Mouse (Mus musculus) forebrain, embryonic 13.5 days (tissue): ENCODE results near the gene Zfp566. TPM values are rescaled to one million over a fixed set of nuclear protein-coding genes. Genes with fewer than 3 reads are reported as not detected.

Experiments used
- ATAC-seq: fragments of 200-750 bp; cut with Nextera tagmentation; 2 replicates; pipeline ENCODE4 v1.8.0; 2017
- H3K27ac ChIP-seq: fragments of 300-500 bp; sonication (generic); 2 replicates; pipeline ENCODE4 v1.5.1; 2015; ENCODE audit warnings: inconsistent platforms, mild to moderate bottlenecking, moderate library complexity
- H3K27me3 ChIP-seq: fragments of 300-500 bp; sonication (generic); 2 replicates; pipeline ENCODE4 v1.6.1; 2015; ENCODE audit warnings: mild to moderate bottlenecking, inconsistent platforms
- H3K36me3 ChIP-seq: fragments of 300-500 bp; sonication (generic); 2 replicates; pipeline ENCODE4 v1.6.1; 2015; ENCODE audit warnings: mild to moderate bottlenecking, inconsistent platforms; ENCODE audit not compliant: poor library complexity, severe bottlenecking
- H3K4me1 ChIP-seq: fragments of 300-500 bp; sonication (generic); 2 replicates; pipeline ENCODE4 v1.6.1; 2015; ENCODE audit warnings: inconsistent platforms
- H3K4me2 ChIP-seq: fragments of 300-500 bp; sonication (generic); 2 replicates; pipeline ENCODE4 v1.6.1; 2015; ENCODE audit warnings: inconsistent platforms, mild to moderate bottlenecking, moderate library complexity
- H3K4me3 ChIP-seq: fragments of 300-500 bp; sonication (generic); 2 replicates; pipeline ENCODE4 v1.5.1; 2015; ENCODE audit warnings: mild to moderate bottlenecking, inconsistent platforms
- H3K9ac ChIP-seq: fragments of 300-500 bp; sonication (generic); 2 replicates; pipeline ENCODE4 v1.6.1; 2015; ENCODE audit warnings: mild to moderate bottlenecking, inconsistent platforms
- H3K9me3 ChIP-seq: fragments of 300-500 bp; sonication (generic); replicated peaks from 2 replicates; pipeline ENCODE4 v1.6.1; 2016; ENCODE audit warnings: inconsistent platforms
- WGBS: fragments of 180-500 bp; shearing (Covaris S2); methylation state at CpG from one replicate; pipeline ENCODE4 v1.1.7; 2015; 5-methylcytosine and 5-hydroxymethylcytosine counted together
- microRNA-seq: library from miRNA; unstranded; fragments of <30 nt; microRNA quantifications from one replicate; pipeline ENCODE4, GENCODE M21; 2016
- polyA plus RNA-seq: library from polyadenylated mRNA; unstranded; fragments of >200 nt; fragmentation: Nextera tagmentation; extraction: Ambion mirVana; gene quantifications from 2 replicates; pipeline ENCODE4 v1.2.1, GENCODE M21; 2015

Zfp566 gene
- polyA plus RNA-seq, 1 experiment from 2014 or later, result 19.3 TPM

- Histone ChIP-seq H3K27me3 (no peaks in the 10 kb centered on the region), H3K4me2 (no peak overlapping the region), H3K4me1 (peaks cover 13% of the 10 kb centered on the region), H3K27ac (no peak overlapping the region), H3K9me3 (no peaks in the 10 kb centered on the region), H3K4me3 (no peak overlapping the region), H3K9ac (no peak overlapping the region), H3K36me3 (0 out of 2 replicates have a peak, but pooled peaks cover 5% of the 10 kb centered on the region)
- no peak for ATAC-seq
- 86% methylated on average over 4 of the region's 4 CpGs for WGBS
Measured at GRCm38 (mm10) chr7:30048126-30048525, 42.2 kb downstream of the Zfp566 start.

GRCm38 (mm10) chr7:30044354-30044753 lies 46.0 kb downstream of the Zfp566 start:
- no peaks in the 10 kb centered on the region for H3K9me3 ChIP-seq
- H3K27me3 ChIP-seq, result no peaks in the 10 kb centered on the region
- no peak overlapping the region for H3K9ac ChIP-seq
- H3K36me3 ChIP-seq, result peaks cover 9% of the 10 kb centered on the region; the same call in 1 of the 2 replicates
- no peak for ATAC-seq
- no peak overlapping the region for H3K4me3 ChIP-seq
- 65% methylated on average over 9 of the region's 9 CpGs for WGBS
- no peaks in the 10 kb centered on the region for H3K4me1 ChIP-seq
- H3K27ac ChIP-seq, result no peak overlapping the region
- no peak overlapping the region for H3K4me2 ChIP-seq

DNA sequence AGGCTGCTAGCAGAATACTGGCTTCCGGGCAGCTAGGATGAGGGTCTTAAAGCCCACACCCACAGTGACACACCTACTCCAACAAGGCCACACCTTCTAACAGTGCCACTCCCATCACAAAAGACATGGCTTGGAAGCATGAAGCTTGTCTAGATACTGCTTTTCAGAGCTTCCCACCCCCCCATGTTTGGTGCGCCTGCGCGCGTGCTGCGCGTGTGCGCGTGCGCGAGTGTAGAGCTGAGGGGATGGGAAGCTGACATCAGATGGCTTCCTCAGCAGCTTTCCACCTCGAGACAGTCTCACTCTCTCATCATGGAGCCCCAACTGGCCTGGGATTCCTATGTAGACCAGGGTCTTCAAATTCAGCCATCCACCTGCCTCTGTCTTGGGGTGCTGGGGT lies 56.0 kb downstream of the Zfp566 start:
- Histone ChIP-seq H3K9ac (no peak overlapping the region), H3K36me3 (peaks cover 30% of the 10 kb centered on the region), H3K4me1 (no peaks in the 10 kb centered on the region), H3K27me3 (no peaks in the 10 kb centered on the region), H3K9me3 (no peaks in the 10 kb centered on the region), H3K27ac (no peak overlapping the region), H3K4me2 (no peak overlapping the region), H3K4me3 (no peak overlapping the region)
- no peak for ATAC-seq
- 94% methylated on average over 12 of the region's 12 CpGs for WGBS

DNA sequence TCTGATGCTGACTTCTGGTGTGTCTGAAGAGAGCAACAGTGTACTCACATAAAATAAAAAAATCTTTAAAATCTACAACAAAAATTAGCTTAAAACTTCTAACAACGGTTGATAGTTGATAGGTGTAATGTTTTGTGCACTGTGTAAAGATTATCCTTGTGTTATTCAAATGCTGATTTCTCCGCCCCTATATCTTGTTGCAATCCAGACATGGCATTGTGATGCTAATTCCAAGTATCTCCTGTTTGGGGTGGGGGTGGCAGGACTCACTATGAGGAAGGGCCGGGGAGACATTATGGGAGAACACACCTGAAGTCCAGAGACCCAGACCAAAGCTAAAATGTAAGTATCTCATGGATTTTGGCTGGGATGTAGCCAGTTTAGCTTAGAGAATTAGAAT lies 58.9 kb downstream of the Zfp566 start:
- WGBS, result 72% methylated on average over 3 of the region's 3 CpGs
- no peak for ATAC-seq
- Histone ChIP-seq H3K9me3 (no peaks in the 10 kb centered on the region), H3K27ac (no peak overlapping the region), H3K4me1 (no peaks in the 10 kb centered on the region), H3K4me2 (no peak overlapping the region), H3K9ac (no peak overlapping the region), H3K36me3 (peaks cover 15% of the 10 kb centered on the region), H3K27me3 (no peaks in the 10 kb centered on the region), H3K4me3 (no peak overlapping the region)

- Histone ChIP-seq H3K27me3 (no peaks in the 10 kb centered on the region), H3K27ac (no peak overlapping the region), H3K4me2 (no peak overlapping the region), H3K4me3 (no peak overlapping the region), H3K9ac (no peak overlapping the region), H3K36me3 (peaks cover 18% of the 10 kb centered on the region), H3K4me1 (no peaks in the 10 kb centered on the region), H3K9me3 (no peaks in the 10 kb centered on the region)
- no peak for ATAC-seq
- WGBS, result 52% methylated on average over 6 of the region's 6 CpGs
Measured at GRCm38 (mm10) chr7:30030677-30031076, 59.6 kb downstream of the Zfp566 start.

DNA sequence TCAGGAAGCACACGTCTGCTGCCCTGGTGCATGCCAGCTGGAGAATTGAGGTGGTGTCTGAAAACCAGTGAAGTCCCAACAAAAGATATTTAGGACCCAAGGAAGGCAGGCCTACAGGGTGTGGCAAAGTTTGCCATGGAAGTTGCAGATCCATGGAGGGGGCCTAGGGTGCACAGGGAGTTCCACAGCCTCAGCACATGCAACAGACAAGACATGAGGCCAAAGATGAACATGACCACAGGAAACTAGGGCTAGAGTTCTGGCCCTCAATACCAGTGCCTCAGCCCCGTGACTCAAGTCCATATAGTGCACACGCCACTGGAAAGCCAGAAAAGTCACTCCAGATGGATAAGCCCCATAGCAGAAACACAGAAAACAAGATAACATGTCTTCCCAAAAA lies 61.8 kb downstream of the Zfp566 start:
- H3K4me3 ChIP-seq, result no peak overlapping the region
- H3K9me3 ChIP-seq, result no peaks in the 10 kb centered on the region
- ATAC-seq, result no peak
- no peaks in the 10 kb centered on the region for H3K27me3 ChIP-seq
- H3K27ac ChIP-seq, result no peak overlapping the region
- WGBS, result 83% methylated on average over 3 of the region's 3 CpGs
- H3K4me1 ChIP-seq, result no peaks in the 10 kb centered on the region
- peaks cover 37% of the 10 kb centered on the region for H3K36me3 ChIP-seq
- no peak overlapping the region for H3K9ac ChIP-seq
- H3K4me2 ChIP-seq, result no peak overlapping the region

Small RNA genes within 50 kb of the gene (microRNA-seq; reads per million reads assigned to microRNA genes)
- not detected for gene Gm23368

Other genes starting within 250 kb of the Zfp566 start
- 11.7 and 13.7 TPM in 2 replicates for gene Zfp940, start 236.9 kb downstream of the Zfp566 start, polyA plus RNA-seq
- 13.8 and 14.3 TPM in 2 replicates for gene Zfp420, start 230.5 kb downstream of the Zfp566 start, polyA plus RNA-seq
- gene Zfp27, start 184.0 kb downstream of the Zfp566 start, polyA plus RNA-seq, result 13.7 and 15.5 TPM in 2 replicates
- gene Zfp383, start 182.3 kb downstream of the Zfp566 start, polyA plus RNA-seq, result 7.2 and 7.5 TPM in 2 replicates
- gene Zfp74, start 136.4 kb downstream of the Zfp566 start, polyA plus RNA-seq, result 16.6 TPM in 2 replicates
- 5.7 and 6.0 TPM in 2 replicates for gene Zfp568, start 106.6 kb downstream of the Zfp566 start, polyA plus RNA-seq
- 9.6 and 10.6 TPM in 2 replicates for gene Zfp14, start 39.1 kb downstream of the Zfp566 start, polyA plus RNA-seq
- 10.3 and 11.8 TPM in 2 replicates for gene Zfp82, start 17.6 kb downstream of the Zfp566 start, polyA plus RNA-seq
- 1.7 and 3.5 TPM in 2 replicates for gene Gm26920, start 117 bp downstream of the Zfp566 start, polyA plus RNA-seq
- gene Zfp260, start 4.2 kb upstream of the Zfp566 start, polyA plus RNA-seq, result 118 and 121 TPM in 2 replicates
- 19.0 and 21.1 TPM in 2 replicates for gene Zfp382, start 31.4 kb upstream of the Zfp566 start, polyA plus RNA-seq
- 19.5 and 23.7 TPM in 2 replicates for gene Zfp146, start 79.2 kb upstream of the Zfp566 start, polyA plus RNA-seq
- gene Cox7a1, start 93.6 kb upstream of the Zfp566 start, polyA plus RNA-seq, result 1.7 and 4.4 TPM in 2 replicates
- 51.9 and 54.9 TPM in 2 replicates for gene Capns1, start 108.3 kb upstream of the Zfp566 start, polyA plus RNA-seq
- gene Polr2i, start 141.4 kb upstream of the Zfp566 start, polyA plus RNA-seq, result 189 and 194 TPM in 2 replicates
- 318 and 339 TPM in 2 replicates for gene Tbcb, start 141.7 kb upstream of the Zfp566 start, polyA plus RNA-seq
- not detected in 2 replicates for gene Ovol3, start 145.2 kb upstream of the Zfp566 start, polyA plus RNA-seq
- gene Thap8, start 189.6 kb upstream of the Zfp566 start, polyA plus RNA-seq, result 0.21 and 0.68 TPM in 2 replicates
- 11.6 and 13.2 TPM in 2 replicates for gene Wdr62, start 189.9 kb upstream of the Zfp566 start, polyA plus RNA-seq
- gene Clip3, start 201.2 kb upstream of the Zfp566 start, polyA plus RNA-seq, result 88.8 and 91.4 TPM in 2 replicates
- gene Alkbh6, start 218.2 kb upstream of the Zfp566 start, polyA plus RNA-seq, result 101 and 102 TPM in 2 replicates
- gene Syne4, start 224.3 kb upstream of the Zfp566 start, polyA plus RNA-seq, result 9.2 and 12.7 TPM in 2 replicates
- gene E130208F15Rik, start 231.2 kb upstream of the Zfp566 start, polyA plus RNA-seq, result not detected in 2 replicates
- 24.2 and 24.7 TPM in 2 replicates for gene Sdhaf1, start 233.4 kb upstream of the Zfp566 start, polyA plus RNA-seq